Mouse (Mus musculus) CD4-positive, CD25-positive, alpha-beta regulatory T cell, adult 2 months (primary cell): Measurements from ENCODE around the gene Ankrd13d.
A peak's percentile ranks its signal among the peaks of the same experiment; 100 is the strongest.
"Not testable (repeated sequence)": the region's sequence is repeated elsewhere in the genome, so short reads cannot be mapped to it uniquely, and the experiment has no call there.

Experiments used
- DNase-seq: peaks from one replicate; pipeline ENCODE4 v3.0.0-alpha.2; 2012; ENCODE audit warnings: low read depth, low spot score

Gene Ankrd13d

GRCm38 (mm10) chr19:4264171-4264780 is 18.7 kb downstream of the Ankrd13d start:
- DNase-seq: no peak

GRCm38 (mm10) chr19:4263702-4264101 is 19.2 kb downstream of the Ankrd13d start:
- DNase-seq: peak; percentile 22

GRCm38 (mm10) chr19:4262756-4263155 is 20.2 kb downstream of the Ankrd13d start:
- no peak for DNase-seq

- peak; percentile 76 for DNase-seq
Observed at GRCm38 (mm10) chr19:4261038-4261698, 21.8 kb downstream of the Ankrd13d start.

- no peak for DNase-seq
Observed at GRCm38 (mm10) chr19:4257897-4258252, 25.1 kb downstream of the Ankrd13d start.

GRCm38 (mm10) chr19:4257216-4257896 is 25.6 kb downstream of the Ankrd13d start:
- peak; percentile 95 for DNase-seq

- peak; percentile 54 for DNase-seq
Observed at GRCm38 (mm10) chr19:4255583-4256162, 27.3 kb downstream of the Ankrd13d start.

- DNase-seq: no peak
Observed at GRCm38 (mm10) chr19:4254230-4254629, 28.7 kb downstream of the Ankrd13d start.

GRCm38 (mm10) chr19:4248683-4249082 is 34.3 kb downstream of the Ankrd13d start:
- not testable (repeated sequence) for DNase-seq

GRCm38 (mm10) chr19:4247010-4247409 is 35.9 kb downstream of the Ankrd13d start:
- peak; percentile 60 for DNase-seq

GRCm38 (mm10) chr19:4244775-4245174 is 38.2 kb downstream of the Ankrd13d start:
- DNase-seq: no peak

- DNase-seq: peak; percentile 55
Observed at GRCm38 (mm10) chr19:4242416-4242815, 40.5 kb downstream of the Ankrd13d start.

- no peak for DNase-seq
Observed at GRCm38 (mm10) chr19:4240247-4240668, 42.7 kb downstream of the Ankrd13d start.

GRCm38 (mm10) chr19:4234548-4234947 is 48.4 kb downstream of the Ankrd13d start:
- DNase-seq: no peak

- DNase-seq: no peak
Observed at GRCm38 (mm10) chr19:4232651-4233050, 50.3 kb downstream of the Ankrd13d start.

- no peak for DNase-seq
Observed at GRCm38 (mm10) chr19:4232186-4232572, 50.8 kb downstream of the Ankrd13d start.

- peak; percentile 97 for DNase-seq
Observed at GRCm38 (mm10) chr19:4231253-4232185, 51.4 kb downstream of the Ankrd13d start, which contains the start of gene Pold4. Pold4 (plus strand) TSS chr19:4231899.

- peak; percentile 53 for DNase-seq
Observed at GRCm38 (mm10) chr19:4230415-4230814, 52.5 kb downstream of the Ankrd13d start.

- no peak for DNase-seq
Observed at GRCm38 (mm10) chr19:4229451-4230076, 53.4 kb downstream of the Ankrd13d start.

- no peak for DNase-seq
Observed at GRCm38 (mm10) chr19:4228891-4229290, 54.0 kb downstream of the Ankrd13d start.
